Mouse (Mus musculus) liver, postnatal 0 days (tissue): ENCODE measurements around the gene Cdk12.

Source experiments
- CTCF ChIP-seq: sonication (generic); IDR thresholded peaks from 2 replicates; pipeline ENCODE4 v1.5.1; 2016; ENCODE audit warnings: antibody characterized with exemption, low read depth
- EP300 ChIP-seq: IDR thresholded peaks from 2 replicates; pipeline ENCODE4 v1.6.1; 2016; ENCODE audit warnings: antibody characterized with exemption, low read depth, mild to moderate bottlenecking

- TF ChIP-seq EP300, result no peak
- TF ChIP-seq CTCF, result peak; percentile 13; the same call in 1 of the 2 replicates
These were observed 35.6 kb downstream of the Cdk12 start for GRCm38 (mm10) chr11:98238416-98238815.
